Mouse (Mus musculus) erythroblast, embryonic 14.5 days (primary cell): ENCODE measurements at regions not wholly inside any gene's neighbourhood (a gene's known extent, or its start where the extent isn't known, plus 50 kb on each side); places are given as distances from the start of the nearest gene placed in this dataset.

Experiments
- H3K27me3 ChIP-seq: 2 replicates; pipeline ENCODE4 v1.6.1; 2012; ENCODE audit warnings: inconsistent platforms; ENCODE audit not compliant: control insufficient read depth
- H3K36me3 ChIP-seq: 2 replicates; pipeline ENCODE4 v1.6.1; 2012; ENCODE audit warnings: mild to moderate bottlenecking, inconsistent platforms; ENCODE audit not compliant: control insufficient read depth
- H3K4me1 ChIP-seq: 2 replicates; pipeline ENCODE4 v1.6.1; 2012; ENCODE audit warnings: inconsistent platforms; ENCODE audit not compliant: control insufficient read depth
- H3K4me3 ChIP-seq: replicated peaks from 2 replicates; pipeline ENCODE3; 2012; ENCODE audit warnings: moderate library complexity, mild to moderate bottlenecking, inconsistent platforms
- H3K9me3 ChIP-seq: 2 replicates; pipeline ENCODE4 v1.6.1; 2012; ENCODE audit warnings: low read length, inconsistent platforms, mixed read lengths; ENCODE audit not compliant: control insufficient read depth
- GATA1 ChIP-seq: IDR thresholded peaks from 2 replicates; pipeline ENCODE4 v1.6.1; 2012; ENCODE audit warnings: low read length, inconsistent platforms, mixed read lengths
- TAL1 ChIP-seq: IDR thresholded peaks from 3 replicates; pipeline ENCODE4 v1.6.1; 2012; ENCODE audit warnings: low read length, inconsistent platforms, mixed read lengths

DNA sequence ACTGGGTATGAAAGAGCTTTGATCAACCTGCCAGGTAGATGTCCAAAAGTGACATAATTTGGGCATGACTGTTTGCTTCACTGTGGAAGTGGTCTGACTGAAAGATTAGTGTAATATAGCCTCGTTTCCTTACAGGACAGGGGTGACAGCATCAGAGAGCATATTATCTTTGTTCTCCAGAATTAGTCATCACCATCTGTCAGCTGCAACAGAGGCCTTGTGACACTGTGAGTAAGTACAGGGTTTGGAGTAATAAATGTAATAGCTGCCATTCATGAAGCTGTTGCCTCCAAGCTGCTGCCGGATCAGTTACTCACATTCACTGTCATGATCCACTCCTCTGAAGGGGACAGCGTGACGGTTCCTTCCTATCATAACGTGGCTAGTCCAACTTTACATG is 254.4 kb upstream of the Plpp4 start:
- Histone ChIP-seq H3K36me3 (no peaks in the 10 kb centered on the region), H3K4me3 (no peak overlapping the region), H3K4me1 (no peaks in the 10 kb centered on the region), H3K27me3 (no peaks in the 10 kb centered on the region), H3K9me3 (peaks cover 10% of the 10 kb centered on the region)
- TF ChIP-seq TAL1, result no peak
- no peak for TF ChIP-seq GATA1

DNA sequence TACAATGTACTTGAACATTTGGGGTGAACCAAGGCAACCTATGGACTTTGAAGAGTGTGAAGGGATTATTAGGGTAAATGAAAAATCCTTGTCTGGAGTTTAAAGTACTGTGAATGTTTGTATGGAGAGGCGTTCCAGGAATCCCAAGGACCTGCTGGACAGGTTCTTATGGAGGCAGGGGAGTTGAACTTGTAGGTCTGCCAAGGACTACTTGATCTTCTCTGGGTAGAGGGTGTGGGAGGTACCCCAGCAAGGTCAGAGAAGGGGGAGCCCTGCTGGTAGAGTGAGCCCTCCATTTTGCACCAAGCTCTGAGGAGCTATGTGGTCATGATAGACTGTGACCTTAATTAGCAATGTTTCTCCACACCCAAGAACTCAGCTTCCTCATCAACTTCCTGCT is 253.7 kb upstream of the Plpp4 start:
- no peaks in the 10 kb centered on the region for H3K36me3 ChIP-seq
- no peak for TF ChIP-seq GATA1
- H3K4me1 ChIP-seq, result no peaks in the 10 kb centered on the region
- H3K27me3 ChIP-seq, result no peaks in the 10 kb centered on the region
- H3K4me3 ChIP-seq, result no peak overlapping the region
- peaks cover 5% of the 10 kb centered on the region; the same call in 1 of the 2 replicates for H3K9me3 ChIP-seq

DNA sequence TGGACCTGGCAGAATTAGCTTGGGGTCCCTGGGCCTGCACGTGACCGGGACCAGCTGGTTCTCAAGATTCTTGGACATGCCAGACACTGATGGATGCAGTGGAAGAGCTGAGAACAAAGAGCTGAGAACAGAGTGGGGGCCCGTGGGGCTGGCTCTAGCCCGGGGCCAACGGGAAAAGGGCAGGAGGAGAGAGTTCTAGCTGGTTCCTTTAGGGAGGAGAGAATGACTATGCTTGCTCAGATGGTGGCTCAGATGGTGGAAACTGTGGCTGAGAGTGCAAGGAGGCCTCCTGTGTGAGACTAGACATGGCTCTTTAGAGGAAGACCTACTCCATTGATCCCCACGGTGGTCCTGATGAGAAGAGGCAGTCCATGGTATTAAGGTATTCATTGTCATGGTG is 240.5 kb upstream of the Plpp4 start:
- peaks cover 10% of the 10 kb centered on the region for H3K9me3 ChIP-seq
- no peak overlapping the region for H3K4me3 ChIP-seq
- H3K4me1 ChIP-seq, result no peaks in the 10 kb centered on the region
- H3K36me3 ChIP-seq, result no peaks in the 10 kb centered on the region
- no peak for TF ChIP-seq TAL1
- TF ChIP-seq GATA1, result no peak
- H3K27me3 ChIP-seq, result no peaks in the 10 kb centered on the region

DNA sequence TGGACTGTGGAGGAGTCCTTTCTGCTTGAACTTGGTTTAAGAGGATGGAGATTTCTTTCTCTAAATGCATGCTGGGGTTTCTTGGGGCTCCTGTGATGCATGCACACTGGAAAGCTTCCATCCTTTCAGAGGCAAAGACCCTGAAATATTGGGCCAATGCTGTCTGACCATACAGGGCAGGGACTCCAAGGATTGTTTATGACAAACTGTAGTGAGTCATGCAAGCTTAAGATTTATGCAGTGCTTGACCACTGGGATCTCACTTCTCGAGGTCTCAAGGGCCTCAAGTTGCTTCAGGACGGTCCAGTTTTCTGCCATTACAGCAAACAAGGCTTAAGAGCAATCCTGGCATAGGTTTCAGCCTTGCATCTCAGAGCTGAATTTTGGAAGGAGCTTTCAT is 229.7 kb upstream of the Plpp4 start:
- no peaks in the 10 kb centered on the region for H3K36me3 ChIP-seq
- no peaks in the 10 kb centered on the region for H3K9me3 ChIP-seq
- no peaks in the 10 kb centered on the region for H3K27me3 ChIP-seq
- TF ChIP-seq GATA1 (no peak), TAL1 (no peak)
- H3K4me1 ChIP-seq, result no peaks in the 10 kb centered on the region
- H3K4me3 ChIP-seq, result no peak overlapping the region

DNA sequence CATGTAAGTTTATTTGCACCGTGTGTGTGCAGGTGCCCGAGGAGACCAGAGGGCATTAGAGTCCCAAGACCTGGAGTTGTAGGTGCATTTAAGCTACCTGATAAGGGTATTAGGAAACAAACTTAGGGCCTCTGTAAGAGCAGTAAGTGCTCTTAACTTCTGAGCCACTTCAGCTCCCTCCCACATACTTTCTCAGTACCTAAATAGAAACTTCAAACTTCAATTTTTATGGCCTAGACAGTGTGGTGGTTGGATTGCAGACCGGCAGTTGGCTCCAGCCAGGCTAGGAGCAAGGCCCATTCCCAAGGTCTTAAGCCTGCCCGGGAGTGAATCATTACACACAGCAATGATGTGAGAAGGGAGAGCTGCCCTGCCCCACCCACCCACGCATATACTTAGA is 208.8 kb upstream of the Plpp4 start:
- H3K27me3 ChIP-seq, result no peaks in the 10 kb centered on the region
- H3K36me3 ChIP-seq, result no peaks in the 10 kb centered on the region
- H3K4me1 ChIP-seq, result no peaks in the 10 kb centered on the region
- TF ChIP-seq GATA1 (no peak), TAL1 (no peak)
- H3K4me3 ChIP-seq, result no peak overlapping the region
- peaks cover 9% of the 10 kb centered on the region for H3K9me3 ChIP-seq

DNA sequence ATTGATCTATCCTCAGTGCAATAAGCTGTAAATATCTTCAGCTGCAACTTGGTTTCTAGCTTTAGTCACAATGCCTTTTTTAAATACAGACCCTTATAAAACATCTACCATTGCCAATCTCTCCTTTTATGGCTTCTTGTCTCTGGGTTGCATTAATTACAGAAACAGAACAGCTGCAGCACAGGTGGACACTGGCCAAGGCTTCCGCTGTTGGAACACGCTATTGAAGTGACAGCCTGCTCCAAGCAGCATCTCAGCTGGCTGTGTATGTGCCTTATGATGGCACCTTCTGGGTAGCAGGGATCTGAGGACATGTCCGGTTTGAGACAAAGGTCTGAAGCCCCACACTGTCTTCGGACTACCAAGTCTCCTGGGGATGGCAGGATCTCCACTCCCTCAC is 207.1 kb upstream of the Plpp4 start:
- no peak for TF ChIP-seq GATA1
- no peak for TF ChIP-seq TAL1
- no peak overlapping the region for H3K4me3 ChIP-seq
- H3K4me1 ChIP-seq, result no peaks in the 10 kb centered on the region
- no peaks in the 10 kb centered on the region for H3K36me3 ChIP-seq
- H3K27me3 ChIP-seq, result no peaks in the 10 kb centered on the region
- peaks cover 10% of the 10 kb centered on the region for H3K9me3 ChIP-seq

DNA sequence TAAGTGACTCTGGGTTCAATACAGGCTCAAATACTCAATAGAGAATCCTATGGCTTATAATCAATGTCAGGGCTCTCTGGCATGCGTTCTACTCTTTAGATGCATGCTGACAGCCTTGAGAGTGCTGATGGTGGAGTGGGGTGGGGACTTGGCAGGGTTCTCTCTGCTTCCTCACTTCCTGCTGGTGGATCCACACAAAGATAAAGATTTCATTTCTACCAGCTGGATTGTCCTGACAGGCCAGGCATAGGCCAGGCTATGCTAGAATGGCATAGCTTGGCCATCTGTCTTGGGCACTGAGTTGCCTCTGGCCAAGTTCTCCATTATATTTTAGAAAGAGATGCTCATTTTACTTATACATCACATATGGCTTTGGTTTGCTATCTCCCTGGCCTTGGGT is 206.2 kb upstream of the Plpp4 start:
- Histone ChIP-seq H3K27me3 (no peaks in the 10 kb centered on the region), H3K4me3 (no peak overlapping the region), H3K36me3 (no peaks in the 10 kb centered on the region), H3K4me1 (no peaks in the 10 kb centered on the region), H3K9me3 (peaks cover 11% of the 10 kb centered on the region)
- no peak for TF ChIP-seq TAL1
- no peak for TF ChIP-seq GATA1

DNA sequence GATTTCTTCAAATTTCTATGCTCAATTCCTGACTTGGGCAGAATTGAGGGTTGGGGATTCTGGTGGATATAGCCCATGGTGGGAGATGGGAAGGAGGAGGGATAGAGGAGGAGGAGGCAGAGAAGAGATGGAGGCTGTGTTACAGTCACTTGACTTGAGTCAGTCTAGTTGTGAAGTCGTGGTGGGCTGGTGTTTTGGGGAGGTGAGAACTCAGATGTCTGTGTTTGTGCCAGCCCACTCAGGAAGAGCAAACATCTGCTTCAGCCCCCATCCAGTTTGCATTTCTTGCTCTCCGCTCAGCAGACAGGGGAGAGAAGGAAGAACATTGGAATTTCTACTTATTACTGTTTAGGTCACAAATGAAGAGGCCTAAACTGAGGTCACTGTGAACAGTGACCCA is 189.9 kb upstream of the Plpp4 start:
- no peaks in the 10 kb centered on the region for H3K4me1 ChIP-seq
- H3K36me3 ChIP-seq, result no peaks in the 10 kb centered on the region
- no peaks in the 10 kb centered on the region for H3K27me3 ChIP-seq
- H3K9me3 ChIP-seq, result peaks cover 8% of the 10 kb centered on the region
- TF ChIP-seq GATA1 (no peak), TAL1 (no peak)
- no peak overlapping the region for H3K4me3 ChIP-seq

DNA sequence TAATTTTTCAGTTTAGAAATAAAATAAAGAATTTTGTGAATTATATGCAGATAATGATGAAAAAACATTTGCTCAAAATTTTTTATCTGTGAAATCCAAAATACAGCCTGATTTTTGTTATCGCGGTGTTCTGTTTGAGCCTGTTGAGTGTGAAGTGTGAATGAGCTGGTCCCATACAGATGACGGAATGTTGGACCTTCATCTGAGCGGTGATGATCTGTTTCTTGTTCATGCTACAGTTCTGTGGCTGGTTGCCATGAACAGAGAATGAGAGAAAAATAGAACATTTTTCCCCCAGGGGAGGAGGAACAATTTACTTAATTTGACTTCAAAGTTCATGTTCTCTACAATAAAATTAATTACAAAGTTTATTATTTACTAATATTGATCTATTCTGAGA is 188.7 kb upstream of the Plpp4 start:
- Histone ChIP-seq H3K27me3 (no peaks in the 10 kb centered on the region), H3K36me3 (no peaks in the 10 kb centered on the region), H3K4me1 (no peaks in the 10 kb centered on the region), H3K9me3 (peaks cover 4% of the 10 kb centered on the region; the same call in 1 of the 2 replicates), H3K4me3 (no peak overlapping the region)
- no peak for TF ChIP-seq TAL1
- TF ChIP-seq GATA1, result no peak

DNA sequence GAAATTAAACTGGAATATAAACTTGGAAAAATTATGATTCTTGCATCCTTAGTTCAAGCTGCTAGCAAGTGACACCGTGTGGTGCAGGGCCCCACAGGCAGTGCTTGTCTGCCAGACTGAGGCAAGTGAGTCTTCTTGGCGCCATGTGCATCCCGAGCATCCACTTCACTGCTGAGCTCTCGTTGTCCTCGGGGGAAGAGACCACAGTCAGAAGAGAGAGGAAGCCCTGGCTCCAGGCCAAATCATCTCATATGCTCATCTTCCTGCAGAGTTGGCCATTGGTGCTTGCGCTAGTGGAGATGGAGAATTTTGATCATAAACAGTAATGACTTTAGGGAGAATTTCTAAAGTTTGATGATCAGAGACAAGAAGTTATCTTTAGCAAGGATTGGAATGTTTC is 177.0 kb upstream of the Plpp4 start:
- H3K27me3 ChIP-seq, result no peaks in the 10 kb centered on the region
- no peaks in the 10 kb centered on the region for H3K36me3 ChIP-seq
- H3K4me1 ChIP-seq, result no peaks in the 10 kb centered on the region
- TF ChIP-seq GATA1 (no peak), TAL1 (no peak)
- peaks cover 8% of the 10 kb centered on the region for H3K9me3 ChIP-seq
- no peak overlapping the region for H3K4me3 ChIP-seq

DNA sequence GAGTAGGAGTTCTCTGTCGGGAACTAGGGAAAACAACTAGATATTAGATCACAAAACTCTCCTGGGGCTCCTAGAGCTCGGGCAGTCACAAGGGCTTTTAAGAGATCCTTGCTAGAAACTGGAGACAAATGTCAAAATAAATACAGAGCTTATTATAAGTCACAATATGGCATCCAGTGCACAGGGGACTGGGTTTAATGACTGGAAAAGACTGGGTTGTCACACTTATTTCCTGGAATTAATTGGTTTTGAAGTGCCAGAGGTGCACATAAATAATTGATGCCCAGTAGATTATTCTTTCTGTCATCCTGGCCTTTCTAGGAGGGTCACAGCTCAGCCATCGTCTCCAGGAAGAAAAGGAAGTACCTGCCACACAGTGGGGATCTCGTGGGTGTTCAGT is 165.4 kb upstream of the Plpp4 start:
- no peaks in the 10 kb centered on the region for H3K36me3 ChIP-seq
- peaks cover 20% of the 10 kb centered on the region for H3K9me3 ChIP-seq
- no peaks in the 10 kb centered on the region for H3K27me3 ChIP-seq
- no peaks in the 10 kb centered on the region for H3K4me1 ChIP-seq
- TF ChIP-seq TAL1 (no peak), GATA1 (no peak)
- H3K4me3 ChIP-seq, result no peak overlapping the region
